Mouse (Mus musculus) retina, postnatal 7 days (tissue): ENCODE results near the gene Hspa13.

ENCODE experiments used
- DNase-seq: peaks from one replicate; pipeline ENCODE4 v3.0.0-alpha.2; 2012; ENCODE audit warnings: low read depth, low spot score

The Hspa13 gene

GRCm38 (mm10) chr16:75766388-75767249 is at the start of gene Hspa13:
Gene Hspa13, minus strand, starts transcription at chr16:75767104.
- DNase-seq: peak; percentile 92

- no peak for DNase-seq
These were observed 12.4 kb upstream of the Hspa13 start for GRCm38 (mm10) chr16:75779271-75779670.

GRCm38 (mm10) chr16:75773222-75773621 is 6.3 kb upstream of the Hspa13 start:
- DNase-seq: no peak

GRCm38 (mm10) chr16:75767250-75768002 is 522 bp upstream of the Hspa13 start:
- DNase-seq: no peak

DNA sequence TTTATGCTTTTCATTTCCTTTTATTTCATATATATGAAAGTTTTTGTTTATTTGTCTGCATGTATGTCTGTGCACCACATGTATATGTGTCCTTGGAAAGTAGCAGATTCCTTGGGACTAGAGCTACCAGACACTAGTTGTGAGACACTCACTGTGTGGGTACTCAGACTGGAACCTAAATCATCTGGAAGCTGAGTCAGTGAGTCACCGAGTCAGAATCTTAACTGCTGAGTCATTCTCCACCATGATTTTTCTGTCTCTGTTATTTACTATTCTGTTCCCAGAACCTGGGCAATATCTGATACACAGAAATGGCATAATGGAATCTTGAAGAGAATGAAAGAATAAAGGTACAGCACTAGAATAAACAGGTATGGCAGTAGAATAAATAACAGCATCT is 14.0 kb downstream of the Hspa13 start:
- DNase-seq: no peak

- no peak for DNase-seq
These were observed 16.8 kb downstream of the Hspa13 start for GRCm38 (mm10) chr16:75750103-75750502.

DNA sequence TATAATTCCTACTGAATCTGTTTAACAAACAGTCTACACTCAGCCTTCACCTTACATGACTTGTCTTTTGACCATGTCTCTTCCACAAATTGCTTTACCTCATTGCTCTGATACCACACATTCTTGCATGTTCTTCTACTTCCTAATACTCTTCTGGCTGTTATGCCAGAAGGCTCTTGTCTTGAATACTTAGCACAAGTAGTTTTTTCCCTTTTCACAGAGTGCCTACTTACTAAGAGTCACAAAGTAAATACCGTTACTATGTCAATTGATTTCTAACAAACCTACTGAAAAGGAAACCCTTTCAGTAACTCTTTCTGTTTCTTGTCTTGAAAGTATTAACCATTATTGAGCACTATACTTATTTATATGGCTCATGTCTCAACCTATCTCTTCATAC is 18.0 kb downstream of the Hspa13 start:
- DNase-seq: no peak

GRCm38 (mm10) chr16:75744014-75744413 is 22.9 kb downstream of the Hspa13 start:
- no peak for DNase-seq

GRCm38 (mm10) chr16:75717405-75718173 is 49.3 kb downstream of the Hspa13 start:
- no peak for DNase-seq

GRCm38 (mm10) chr16:75696176-75696575 is 70.7 kb downstream of the Hspa13 start:
- peak; percentile 41 for DNase-seq
